ENCODE assay signal across 8 mouse cellular contexts in the genomic region with DNA sequence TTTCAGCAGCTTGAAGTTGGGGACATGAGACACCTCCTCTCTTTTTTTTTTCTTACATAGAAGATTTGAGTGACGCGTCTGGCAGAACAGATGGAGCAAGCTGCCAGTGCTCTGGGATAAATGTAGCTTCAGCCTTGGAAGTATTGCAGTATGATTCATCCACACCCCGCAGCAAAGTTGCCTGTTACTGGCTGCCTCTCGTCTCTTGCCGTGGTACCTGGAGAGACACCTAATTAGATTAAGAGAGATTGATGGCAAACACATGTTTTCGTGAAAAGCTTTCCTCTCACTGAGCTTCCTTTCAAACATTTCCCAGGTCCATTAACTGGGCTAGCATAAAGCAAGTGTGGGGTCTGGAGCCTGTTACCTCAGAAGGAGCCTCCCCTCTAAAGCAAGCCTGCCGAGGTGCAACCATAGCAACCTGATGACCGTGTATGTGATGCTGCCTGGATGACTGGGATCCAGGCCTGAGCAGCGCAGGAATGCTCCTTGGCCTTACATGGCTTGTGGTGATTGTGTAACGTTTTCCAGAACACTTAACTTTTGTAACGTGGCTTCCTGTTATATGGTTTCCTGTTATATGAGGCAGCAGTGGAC.
DNase-seq lines count a peak whose midpoint lies in the region; ATAC-seq and TF ChIP-seq lines count a peak whose summit lies in the region.

No protein-coding gene starts in this region.

- H3K9ac ChIP-seq in heart, postnatal 0 days (replicated peaks; ENCODE audit: low read depth, low read length) = no peak overlapping the region
- H3K9ac ChIP-seq in neural tube, embryonic 14.5 days (replicated peaks; ENCODE audit: low read depth, low read length) = no peak overlapping the region

- no peaks in the 10 kb centered on the region for H3K9me3 ChIP-seq in heart, postnatal 0 days (replicated peaks; ENCODE audit: control insufficient read depth, low read length)
- no peaks in the 10 kb centered on the region for H3K9me3 ChIP-seq in neural tube, embryonic 14.5 days (ENCODE audit: control insufficient read depth, low read length)

- TF ChIP-seq CTCF in heart, postnatal 0 days (IDR thresholded peaks at IDR 0.05; ENCODE audit: low read depth) = no peak
- no peak for TF ChIP-seq CTCF in left cerebral cortex, adult 2 months (IDR thresholded peaks at IDR 0.05)

- no peaks in the 10 kb centered on the region for H3K4me1 ChIP-seq in brown adipose tissue, adult 24 weeks (ENCODE audit: control insufficient read depth, insufficient read depth, insufficient read length, low read length)
- H3K4me1 ChIP-seq in heart, postnatal 0 days (ENCODE audit: control insufficient read depth, insufficient read depth) = no peaks in the 10 kb centered on the region
- H3K4me1 ChIP-seq in neural tube, embryonic 14.5 days (ENCODE audit: control insufficient read depth, insufficient read depth, low read length) = peaks cover 7% of the 10 kb centered on the region; the same call in 1 of the 2 replicates

- H3K27me3 ChIP-seq in heart, postnatal 0 days (ENCODE audit: control insufficient read depth, insufficient read depth, low read length) = no peaks in the 10 kb centered on the region
- no peaks in the 10 kb centered on the region for H3K27me3 ChIP-seq in neural tube, embryonic 14.5 days (ENCODE audit: control insufficient read depth, insufficient read depth, low read length)

- DNase-seq in 3T3-L1 (ENCODE audit: low read depth, low spot score) = peak; percentile 56
- peak; percentile 66 for DNase-seq in fibroblast of lung, adult 2 months (ENCODE audit: low read depth)
- DNase-seq in heart, postnatal 0 days (ENCODE audit: low spot score) = no peak
- DNase-seq in left cerebral cortex, adult 2 months (ENCODE audit: extremely low spot score in 1 of 2, low spot score in 2 of 2) = peak; percentile 58 to 65
- DNase-seq in urinary bladder, postnatal 14 days (ENCODE audit: low spot score) = no peak
- no peak for DNase-seq in testis, postnatal 10 days (ENCODE audit: low spot score)

- WGBS in heart, postnatal 0 days = 62% methylated on average over 11 of the region's 11 CpGs
- WGBS in neural tube, embryonic 14.5 days = 45% methylated on average over 11 of the region's 11 CpGs

- intact Hi-C loops in left cerebral cortex, adult 2 months (cut with DNase I) = loop anchor here (5.0 kb wide), 1 partner anchor 102 kb away; a partner anchor contains a TSS

- ATAC-seq in heart, postnatal 0 days (ENCODE audit: insufficient read depth, low read depth) = 0 out of 2 replicates have a peak, but pooled peaks have one; percentile 30
- peak; percentile 78 for ATAC-seq in neural tube, embryonic 14.5 days (ENCODE audit: low read depth)

- no peak for TF ChIP-seq EP300 in heart, postnatal 0 days (IDR thresholded peaks at IDR 0.05; ENCODE audit: low read depth)

- peaks cover 18% of the 10 kb centered on the region for H3K36me3 ChIP-seq in heart, postnatal 0 days (replicated peaks; ENCODE audit: control insufficient read depth, insufficient read depth, low read length)
- no peaks in the 10 kb centered on the region for H3K36me3 ChIP-seq in neural tube, embryonic 14.5 days (ENCODE audit: control insufficient read depth, insufficient read depth, low read length)

- no peak overlapping the region for H3K4me3 ChIP-seq in brown adipose tissue, adult 24 weeks (ENCODE audit: insufficient read depth, low read depth, low read length)
- H3K4me3 ChIP-seq in heart, postnatal 0 days (ENCODE audit: low read depth, low read length) = no peak overlapping the region
- peak overlapping the region; percentile 35 for H3K4me3 ChIP-seq in left cerebral cortex, adult 2 months
- H3K4me3 ChIP-seq in neural tube, embryonic 14.5 days (ENCODE audit: low read depth, low read length) = no peak overlapping the region

- no peak overlapping the region for H3K4me2 ChIP-seq in heart, postnatal 0 days (ENCODE audit: low read depth, low read length)
- no peak overlapping the region for H3K4me2 ChIP-seq in neural tube, embryonic 14.5 days (ENCODE audit: low read depth, low read length)

- peak overlapping the region; percentile 29; the same call in 1 of the 2 replicates for H3K27ac ChIP-seq in brown adipose tissue, adult 24 weeks (replicated peaks; ENCODE audit: low read depth, low read length)
- H3K27ac ChIP-seq in heart, postnatal 0 days (ENCODE audit: low read depth) = no peak overlapping the region
- H3K27ac ChIP-seq in left cerebral cortex, adult 2 months = peak overlapping the region; percentile 90
- no peak overlapping the region for H3K27ac ChIP-seq in neural tube, embryonic 14.5 days (ENCODE audit: low read depth, low read length)

Comparison
In these comparisons a context has a peak if more than half of its experiments do, and no peak if none do; other contexts are left out.
1. DNase-seq: peak in 3T3-L1 (single experiment), fibroblast of lung, adult 2 months (single experiment) and left cerebral cortex, adult 2 months (2 of 2); none in heart, postnatal 0 days (single experiment), urinary bladder, postnatal 14 days (single experiment) and testis, postnatal 10 days (single experiment).
2. H3K27ac ChIP-seq: peak in brown adipose tissue, adult 24 weeks (single experiment) and left cerebral cortex, adult 2 months (single experiment); none in heart, postnatal 0 days (single experiment) and neural tube, embryonic 14.5 days (single experiment).